Mouse (Mus musculus) lung, embryonic 16.5 days (tissue): ENCODE measurements around the gene Ppp2r3a. TPM values are rescaled to one million over a fixed set of nuclear protein-coding genes. Genes with fewer than 3 reads are reported as not detected.

Experiments used
- ATAC-seq: fragments of 200-750 bp; cut with Nextera tagmentation; 2 replicates; pipeline ENCODE4 v1.8.0; 2017; ENCODE audit warnings: low read depth, mild to moderate bottlenecking, moderate library complexity
- H3K27ac ChIP-seq: fragments of 300-500 bp; sonication (generic); 2 replicates; pipeline ENCODE4 v1.5.1; 2014; ENCODE audit warnings: mild to moderate bottlenecking, control low read depth, low read length
- H3K27me3 ChIP-seq: fragments of 300-500 bp; sonication (generic); 2 replicates; pipeline ENCODE4 v1.6.1; 2014; ENCODE audit warnings: low read depth, low read length, mixed read lengths; ENCODE audit not compliant: control insufficient read depth, insufficient read depth
- H3K36me3 ChIP-seq: fragments of 300-500 bp; sonication (generic); 2 replicates; pipeline ENCODE4 v1.6.1; 2014; ENCODE audit warnings: low read length; ENCODE audit not compliant: control insufficient read depth, insufficient read depth
- H3K4me1 ChIP-seq: fragments of 300-500 bp; sonication (generic); replicated peaks from 2 replicates; pipeline ENCODE4 v1.6.1; 2014; ENCODE audit warnings: low read length, mixed read lengths; ENCODE audit not compliant: control insufficient read depth, insufficient read depth
- H3K4me2 ChIP-seq: fragments of 300-500 bp; sonication (generic); 2 replicates; pipeline ENCODE4 v1.6.1; 2014; ENCODE audit warnings: low read depth, low read length, control low read depth
- H3K4me3 ChIP-seq: fragments of 300-500 bp; sonication (generic); 2 replicates; pipeline ENCODE4 v1.5.1; 2014; ENCODE audit warnings: mild to moderate bottlenecking, low read length, control low read depth
- H3K9ac ChIP-seq: fragments of 300-500 bp; sonication (generic); 2 replicates; pipeline ENCODE4 v1.6.1; 2014; ENCODE audit warnings: low read length, control low read depth
- H3K9me3 ChIP-seq: fragments of 300-500 bp; sonication (generic); 2 replicates; pipeline ENCODE4 v1.6.1; 2016; ENCODE audit warnings: low read length; ENCODE audit not compliant: control insufficient read depth
- WGBS: fragments of 180-500 bp; shearing (Covaris S2); extraction: QIAGEN DNeasy Blood & Tissue Kit; methylation state at CpG from one replicate; pipeline ENCODE4 v1.1.7; 2014; 5-methylcytosine and 5-hydroxymethylcytosine counted together
- polyA plus RNA-seq: library from polyadenylated mRNA; unstranded; fragments of >200 nt; fragmentation: Nextera tagmentation; extraction: Ambion mirVana; gene quantifications from 2 replicates; pipeline ENCODE4 v1.2.1, GENCODE M21; 2015

Gene Ppp2r3a
- polyA plus RNA-seq, 1 experiment from 2014 or later: 11.3 TPM

DNA sequence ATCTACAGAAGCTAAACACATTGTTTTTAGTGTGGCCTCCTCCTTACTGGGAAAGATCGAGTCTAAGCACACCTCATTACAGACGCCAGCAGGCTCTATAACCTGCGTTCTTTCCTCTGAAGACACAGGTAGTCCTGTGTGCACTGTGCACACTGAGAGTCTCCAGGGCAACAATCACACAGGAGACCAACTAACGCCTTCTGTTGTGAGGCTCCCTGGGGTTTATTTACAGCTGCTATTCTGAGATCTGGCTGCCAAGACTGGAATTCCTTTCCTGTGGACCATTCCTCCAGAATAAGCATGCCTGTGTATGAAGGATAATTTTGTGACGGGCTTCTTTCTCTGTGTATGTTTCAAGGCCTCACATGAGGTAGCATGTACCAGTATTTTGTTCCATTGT, 51.0 kb downstream of the Ppp2r3a start:
- Histone ChIP-seq H3K4me1 (peaks cover 6% of the 10 kb centered on the region), H3K27me3 (no peaks in the 10 kb centered on the region), H3K4me2 (no peak overlapping the region), H3K9ac (no peak overlapping the region), H3K9me3 (no peaks in the 10 kb centered on the region), H3K4me3 (no peak overlapping the region), H3K27ac (no peak overlapping the region), H3K36me3 (no peaks in the 10 kb centered on the region)
- WGBS: 49% methylated on average over 5 of the region's 5 CpGs
- peak; percentile 28; the same call in 1 of the 2 replicates for ATAC-seq

DNA sequence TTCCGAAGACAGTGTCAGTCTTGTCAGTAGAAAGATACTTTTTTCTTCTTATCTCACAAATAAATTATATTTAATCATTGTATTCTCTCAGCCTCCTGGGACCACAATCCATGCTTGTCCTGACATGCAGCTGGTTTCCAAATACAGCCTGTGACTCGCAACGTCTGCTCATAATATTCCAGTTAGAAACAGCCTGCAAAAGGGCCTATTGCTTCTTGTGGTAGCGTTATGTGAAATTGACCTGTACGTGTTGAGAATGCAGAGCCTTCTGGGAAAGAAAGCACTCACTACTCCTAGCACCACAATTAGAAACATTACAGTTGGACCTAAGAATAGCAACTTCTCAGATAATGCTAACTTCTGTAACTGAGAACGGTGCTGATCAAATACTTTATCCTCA, 52.8 kb downstream of the Ppp2r3a start:
- 0 out of 2 replicates have a peak overlapping the region, but pooled peaks have one; percentile 0 for H3K27ac ChIP-seq
- H3K9ac ChIP-seq: no peak overlapping the region
- no peak overlapping the region for H3K4me3 ChIP-seq
- no peaks in the 10 kb centered on the region for H3K27me3 ChIP-seq
- no peak for ATAC-seq
- WGBS: 41% methylated on average over 6 of the region's 6 CpGs
- H3K4me1 ChIP-seq: peaks cover 6% of the 10 kb centered on the region
- no peaks in the 10 kb centered on the region for H3K9me3 ChIP-seq
- H3K4me2 ChIP-seq: no peak overlapping the region
- no peaks in the 10 kb centered on the region; the same call in 1 of the 2 replicates for H3K36me3 ChIP-seq

DNA sequence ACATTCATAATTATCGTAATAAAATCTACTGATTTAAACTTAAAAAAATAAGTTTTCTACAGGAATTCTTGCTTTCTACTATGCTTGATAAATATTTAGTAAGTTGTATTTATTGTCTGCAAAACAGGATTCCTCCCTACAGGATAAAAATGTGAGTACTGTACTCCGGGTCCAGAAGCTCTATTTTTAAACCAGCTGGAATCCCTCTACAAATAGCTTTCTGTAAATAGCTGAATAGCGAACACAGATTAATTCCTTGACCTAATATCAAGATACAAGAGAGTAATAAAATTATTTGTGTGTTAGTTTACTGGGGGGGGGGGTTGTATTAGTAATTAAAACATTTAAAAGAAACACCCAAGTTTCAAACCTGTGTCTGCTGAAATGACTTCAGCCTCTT, 53.3 kb downstream of the Ppp2r3a start:
- no peak overlapping the region for H3K4me3 ChIP-seq
- H3K36me3 ChIP-seq: no peaks in the 10 kb centered on the region; the same call in 1 of the 2 replicates
- no peaks in the 10 kb centered on the region for H3K9me3 ChIP-seq
- no peak overlapping the region for H3K27ac ChIP-seq
- H3K4me1 ChIP-seq: peaks cover 6% of the 10 kb centered on the region
- no peak for ATAC-seq
- H3K4me2 ChIP-seq: no peak overlapping the region
- WGBS: 62% methylated on average over 3 of the region's 3 CpGs
- no peak overlapping the region for H3K9ac ChIP-seq
- no peaks in the 10 kb centered on the region for H3K27me3 ChIP-seq

DNA sequence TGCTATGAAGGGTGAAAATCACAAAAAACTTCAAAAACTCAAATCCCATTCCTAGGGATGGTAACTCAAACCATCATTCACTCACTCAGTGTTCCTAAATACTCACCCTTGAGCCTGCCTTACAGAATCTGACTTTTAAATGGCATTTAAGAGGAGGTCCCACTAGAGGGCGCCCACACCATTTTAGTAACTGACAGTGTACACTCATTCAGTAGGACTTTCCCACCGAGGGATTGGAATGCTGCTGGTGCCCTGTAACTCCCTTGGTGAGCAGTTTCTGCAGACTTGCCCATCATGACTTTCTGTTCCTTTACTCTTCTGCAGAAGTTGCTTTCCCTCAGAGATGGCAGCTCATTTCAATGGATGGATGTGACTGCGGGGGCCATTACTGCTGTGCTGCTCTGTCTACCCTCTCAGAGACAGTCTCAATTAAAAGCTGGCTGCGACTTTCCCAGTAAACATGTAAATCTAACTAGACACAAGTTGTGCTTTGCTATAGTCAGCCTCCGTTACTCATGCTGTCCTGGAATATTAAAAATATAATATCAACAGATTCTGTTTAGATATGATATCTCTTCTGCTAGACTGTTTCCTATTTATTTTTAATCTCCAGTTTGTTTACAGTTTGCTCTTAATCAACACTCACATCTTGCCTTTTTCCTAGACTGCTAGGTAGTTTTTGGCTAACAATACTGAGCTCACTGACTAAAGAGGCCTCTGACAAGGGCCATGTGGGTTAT, 69.5 kb downstream of the Ppp2r3a start:
- H3K36me3 ChIP-seq: peaks cover 7% of the 10 kb centered on the region
- H3K4me3 ChIP-seq: no peak overlapping the region
- H3K9ac ChIP-seq: no peak overlapping the region
- H3K4me1 ChIP-seq: peaks cover 2% of the 10 kb centered on the region; the same call in 1 of the 2 replicates
- WGBS: 30% methylated on average over 5 of the region's 5 CpGs
- H3K27ac ChIP-seq: no peak overlapping the region
- no peak overlapping the region for H3K4me2 ChIP-seq
- no peaks in the 10 kb centered on the region for H3K9me3 ChIP-seq
- peak; percentile 89 for ATAC-seq
- no peaks in the 10 kb centered on the region for H3K27me3 ChIP-seq

DNA sequence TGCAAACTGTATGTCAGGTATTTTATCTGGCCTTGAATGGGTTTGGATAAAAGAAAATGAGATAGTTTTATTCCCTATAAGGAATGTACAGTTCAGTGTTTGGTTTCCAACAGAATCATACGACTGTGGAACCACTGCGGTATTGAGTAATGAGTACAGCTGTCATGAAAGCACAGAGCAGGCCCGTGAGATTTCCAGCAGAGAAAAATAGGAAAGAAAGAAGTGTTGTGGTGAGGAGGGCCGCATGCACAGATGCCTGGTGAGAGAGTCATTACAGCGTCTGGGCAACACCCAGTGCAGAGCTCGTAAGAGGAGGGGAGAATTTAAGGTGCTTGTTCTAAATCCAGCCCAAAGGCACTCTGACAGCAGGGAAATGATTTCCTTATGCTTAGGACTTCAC, 70.3 kb downstream of the Ppp2r3a start:
- peaks cover 2% of the 10 kb centered on the region; the same call in 1 of the 2 replicates for H3K4me1 ChIP-seq
- ATAC-seq: no peak
- 82% methylated on average over 6 of the region's 6 CpGs for WGBS
- H3K9ac ChIP-seq: no peak overlapping the region
- H3K4me3 ChIP-seq: no peak overlapping the region
- H3K4me2 ChIP-seq: no peak overlapping the region
- H3K27me3 ChIP-seq: no peaks in the 10 kb centered on the region
- H3K9me3 ChIP-seq: no peaks in the 10 kb centered on the region
- no peak overlapping the region for H3K27ac ChIP-seq
- peaks cover 10% of the 10 kb centered on the region for H3K36me3 ChIP-seq

DNA sequence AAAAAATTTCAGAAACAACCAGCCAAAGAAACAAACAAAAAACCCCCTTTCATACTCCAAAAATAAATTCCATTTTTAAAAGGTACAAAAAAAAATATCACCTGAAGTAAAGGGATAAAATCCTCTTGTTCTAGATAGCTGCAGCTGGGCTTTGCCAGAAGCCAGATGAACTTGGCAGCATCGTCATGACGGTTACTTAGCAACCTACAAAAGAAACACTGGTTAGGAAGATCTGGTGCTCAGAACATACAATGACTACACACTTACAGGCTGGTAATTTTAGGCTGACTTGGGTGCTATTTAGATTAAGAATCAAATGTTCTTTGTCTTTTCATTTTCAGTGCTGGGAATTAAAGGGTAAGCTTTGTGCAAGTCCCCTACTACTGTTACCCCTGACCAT, 71.4 kb downstream of the Ppp2r3a start:
- Histone ChIP-seq H3K27me3 (no peaks in the 10 kb centered on the region), H3K27ac (no peak overlapping the region), H3K4me2 (no peak overlapping the region), H3K9ac (no peak overlapping the region), H3K4me1 (peaks cover 2% of the 10 kb centered on the region; the same call in 1 of the 2 replicates), H3K36me3 (peaks cover 10% of the 10 kb centered on the region; the same call in 1 of the 2 replicates), H3K9me3 (no peaks in the 10 kb centered on the region), H3K4me3 (no peak overlapping the region)
- no peak for ATAC-seq
- 59% methylated on average over 2 of the region's 2 CpGs for WGBS

DNA sequence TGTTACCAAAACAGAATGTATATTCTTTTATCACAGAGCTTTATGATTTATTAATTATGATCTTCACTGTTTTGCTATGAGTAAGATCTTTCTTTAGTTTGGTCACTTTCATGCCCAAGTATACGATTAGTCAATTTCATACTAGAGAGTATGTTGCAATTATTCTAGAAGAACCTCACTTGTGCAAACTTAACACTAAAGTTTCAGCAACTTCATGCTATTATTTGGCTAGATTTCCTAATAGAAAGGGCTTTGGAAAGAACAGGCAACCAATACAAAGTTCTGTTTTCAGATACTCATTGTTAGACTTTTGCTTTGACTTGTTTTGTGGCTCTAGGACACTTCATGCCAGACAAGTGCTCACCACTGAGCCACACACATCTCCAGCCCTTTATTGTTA, 91.0 kb downstream of the Ppp2r3a start:
- Histone ChIP-seq H3K4me3 (no peak overlapping the region), H3K9me3 (no peaks in the 10 kb centered on the region), H3K27me3 (no peaks in the 10 kb centered on the region), H3K27ac (no peak overlapping the region), H3K4me1 (no peaks in the 10 kb centered on the region), H3K9ac (no peak overlapping the region), H3K36me3 (no peaks in the 10 kb centered on the region), H3K4me2 (no peak overlapping the region)
- WGBS: 84% methylated on average over 1 of the region's 1 CpGs
- no peak for ATAC-seq

DNA sequence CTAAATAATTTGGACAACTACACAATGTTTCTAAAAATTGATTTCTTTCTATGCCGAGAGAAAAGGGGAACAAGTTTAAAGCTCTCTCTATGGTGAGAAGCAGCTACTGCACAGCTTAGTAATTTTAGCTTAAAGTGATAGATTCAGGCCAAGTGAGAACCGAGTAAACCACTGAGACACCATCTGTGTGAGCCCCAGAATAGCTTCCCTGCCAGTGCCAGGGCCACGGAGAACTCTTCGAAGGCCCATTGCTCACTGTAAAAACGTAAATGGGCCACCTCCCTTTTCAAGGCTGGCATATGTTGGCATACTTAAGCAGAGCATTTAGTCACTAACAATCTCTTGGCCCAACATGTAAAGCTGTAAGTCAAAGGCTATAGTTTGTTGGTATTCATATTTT, 91.5 kb downstream of the Ppp2r3a start:
- no peak for ATAC-seq

DNA sequence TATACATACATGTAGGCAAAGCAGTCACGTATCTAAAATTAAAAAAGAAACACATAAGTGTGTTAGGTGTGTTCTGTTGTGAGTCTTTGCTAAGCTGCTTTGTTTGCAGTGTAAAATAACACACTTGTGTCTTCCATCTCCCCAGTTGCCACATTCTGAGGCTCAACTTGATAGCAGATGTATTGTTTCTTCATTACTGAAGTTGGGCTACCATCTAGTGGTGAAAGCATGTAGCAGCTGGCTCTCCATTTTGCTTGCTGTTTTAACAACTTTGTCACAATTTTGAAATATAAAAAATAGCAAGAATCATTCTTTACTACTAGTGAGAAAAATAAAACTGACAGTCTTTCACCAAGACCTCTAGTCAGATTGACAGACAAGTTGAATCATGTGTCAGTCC, 92.2 kb downstream of the Ppp2r3a start:
- Histone ChIP-seq H3K9ac (no peak overlapping the region), H3K9me3 (no peaks in the 10 kb centered on the region), H3K4me2 (no peak overlapping the region), H3K27me3 (no peaks in the 10 kb centered on the region), H3K36me3 (no peaks in the 10 kb centered on the region), H3K27ac (no peak overlapping the region), H3K4me1 (no peaks in the 10 kb centered on the region), H3K4me3 (no peak overlapping the region)
- ATAC-seq: no peak
- WGBS: 88% methylated on average over 1 of the region's 1 CpGs

More for the DNA sequence above, 91.5 kb downstream of the Ppp2r3a start:
- no peak overlapping the region for H3K27ac ChIP-seq
- 72% methylated on average over 5 of the region's 5 CpGs for WGBS
- no peaks in the 10 kb centered on the region for H3K27me3 ChIP-seq
- H3K4me3 ChIP-seq: no peak overlapping the region
- no peak overlapping the region for H3K9ac ChIP-seq
- H3K36me3 ChIP-seq: no peaks in the 10 kb centered on the region
- no peak overlapping the region for H3K4me2 ChIP-seq
- H3K4me1 ChIP-seq: no peaks in the 10 kb centered on the region
- H3K9me3 ChIP-seq: no peaks in the 10 kb centered on the region
